ENCODE assay signal across 8 mouse cellular contexts in the genomic region with DNA sequence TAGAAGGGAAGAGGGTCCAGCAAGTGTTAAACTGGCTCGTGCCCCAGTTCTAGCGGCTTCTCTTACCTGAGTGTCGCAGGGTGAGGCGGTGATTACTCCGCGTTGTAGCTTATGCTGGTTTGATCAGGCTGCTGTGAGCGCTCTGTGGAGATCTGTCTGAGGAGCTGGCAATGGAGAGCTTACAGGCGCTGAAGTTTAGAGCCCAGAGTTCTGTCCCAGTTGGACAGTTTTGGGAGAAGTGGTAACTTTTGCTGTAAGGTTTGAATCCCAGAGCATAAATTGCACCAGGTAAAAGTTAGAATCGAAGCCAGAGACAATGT. TPM values are rescaled to one million over a fixed set of nuclear protein-coding genes. Genes with fewer than 3 reads are reported as not detected.
DNase-seq lines count a peak whose midpoint lies in the region; ATAC-seq lines count a peak whose summit lies in the region.

No protein-coding gene starts in this region.

- 0 out of 2 replicates have a peak, but pooled peaks cover 4% of the 10 kb centered on the region for H3K36me3 ChIP-seq in kidney, embryonic 15.5 days
- no peaks in the 10 kb centered on the region for H3K36me3 ChIP-seq in hindbrain, embryonic 14.5 days (replicated peaks; ENCODE audit: control insufficient read depth, insufficient read depth)
- no peaks in the 10 kb centered on the region for H3K36me3 ChIP-seq in midbrain, embryonic 14.5 days (ENCODE audit: control insufficient read depth, insufficient read depth, low read length)

- no peak; the same call in 1 of the 2 replicates for ATAC-seq in kidney, embryonic 15.5 days (replicated peaks; ENCODE audit: low FRiP score)
- ATAC-seq in hindbrain, embryonic 14.5 days (ENCODE audit: low FRiP score) = no peak
- no peak for ATAC-seq in midbrain, embryonic 14.5 days (ENCODE audit: low FRiP score, low TSS enrichment)

- H3K4me3 ChIP-seq in kidney, embryonic 15.5 days (replicated peaks) = peak overlapping the region; percentile 62
- H3K4me3 ChIP-seq in brown adipose tissue, adult 24 weeks (ENCODE audit: insufficient read depth, low read depth, low read length) = peak overlapping the region; percentile 80
- H3K4me3 ChIP-seq in hindbrain, embryonic 14.5 days (replicated peaks; ENCODE audit: low read length) = peak overlapping the region; percentile 89
- H3K4me3 ChIP-seq in midbrain, embryonic 14.5 days (replicated peaks; ENCODE audit: low read depth, low read length) = peak overlapping the region; percentile 54

- 16% methylated on average over 9 of the region's 9 CpGs for WGBS in kidney, embryonic 15.5 days
- 22% methylated on average over 9 of the region's 9 CpGs for WGBS in hindbrain, embryonic 14.5 days
- WGBS in midbrain, embryonic 14.5 days = 22% methylated on average over 9 of the region's 9 CpGs

- no peak for DNase-seq in kidney, postnatal 25 days
- DNase-seq in hindbrain, embryonic 14.5 days (ENCODE audit: low spot score) = no peak
- no peak for DNase-seq in midbrain, embryonic 14.5 days
- DNase-seq in yolk sac, embryonic 10.5 days (ENCODE audit: low spot score) = no peak
- no peak for DNase-seq in spleen, adult 12 weeks (ENCODE audit: low spot score)
- no peak for DNase-seq in adrenal gland, postnatal 14 days

- H3K9ac ChIP-seq in kidney, embryonic 15.5 days = peak overlapping the region; percentile 64
- peak overlapping the region; percentile 92 for H3K9ac ChIP-seq in hindbrain, embryonic 14.5 days
- H3K9ac ChIP-seq in midbrain, embryonic 14.5 days (replicated peaks; ENCODE audit: low read length) = peak overlapping the region; percentile 66

- peaks cover 28% of the 10 kb centered on the region for H3K4me1 ChIP-seq in kidney, embryonic 15.5 days
- peaks cover 9% of the 10 kb centered on the region for H3K4me1 ChIP-seq in brown adipose tissue, adult 24 weeks (ENCODE audit: control insufficient read depth, insufficient read depth, insufficient read length, low read length)
- peaks cover 20% of the 10 kb centered on the region for H3K4me1 ChIP-seq in hindbrain, embryonic 14.5 days (replicated peaks; ENCODE audit: control insufficient read depth, insufficient read depth, low read length)
- peaks cover 28% of the 10 kb centered on the region for H3K4me1 ChIP-seq in midbrain, embryonic 14.5 days (ENCODE audit: control insufficient read depth, insufficient read depth, low read length)

- H3K27me3 ChIP-seq in kidney, embryonic 15.5 days = no peaks in the 10 kb centered on the region
- no peaks in the 10 kb centered on the region for H3K27me3 ChIP-seq in hindbrain, embryonic 14.5 days (ENCODE audit: control insufficient read depth, insufficient read depth, low read length)
- H3K27me3 ChIP-seq in midbrain, embryonic 14.5 days (ENCODE audit: control insufficient read depth, insufficient read depth, low read length) = no peaks in the 10 kb centered on the region

- peak overlapping the region; percentile 82 for H3K27ac ChIP-seq in kidney, embryonic 15.5 days
- H3K27ac ChIP-seq in brown adipose tissue, adult 24 weeks (replicated peaks; ENCODE audit: low read depth, low read length) = peak overlapping the region; percentile 77
- peak overlapping the region; percentile 91 for H3K27ac ChIP-seq in hindbrain, embryonic 14.5 days
- peak overlapping the region; percentile 85 for H3K27ac ChIP-seq in midbrain, embryonic 14.5 days (replicated peaks; ENCODE audit: low read depth, low read length)

- peak overlapping the region; percentile 71 for H3K4me2 ChIP-seq in kidney, embryonic 15.5 days
- peak overlapping the region; percentile 93 for H3K4me2 ChIP-seq in hindbrain, embryonic 14.5 days (replicated peaks)
- H3K4me2 ChIP-seq in midbrain, embryonic 14.5 days (ENCODE audit: low read length) = peak overlapping the region; percentile 82

- H3K9me3 ChIP-seq in kidney, embryonic 15.5 days (replicated peaks) = no peaks in the 10 kb centered on the region
- no peaks in the 10 kb centered on the region for H3K9me3 ChIP-seq in hindbrain, embryonic 14.5 days (ENCODE audit: control insufficient read depth, low read length)
- H3K9me3 ChIP-seq in midbrain, embryonic 14.5 days (ENCODE audit: control insufficient read depth, low read length) = no peaks in the 10 kb centered on the region

RNA-seq across cellular contexts. Expression of a gene that starts 5.9 kb away (rescaled TPM):
- polyA plus RNA-seq in kidney, embryonic 15.5 days (2015; fragmentation: Nextera tagmentation; extraction: Ambion mirVana) = 14.2 and 16.3 TPM in 2 replicates
- 2.9 and 3.9 TPM in 2 replicates for polyA plus RNA-seq in brown adipose tissue, adult 24 weeks (2012; ENCODE audit: insufficient read depth, insufficient read length, missing spikeins)
- 11.1 and 11.4 TPM in 2 replicates for polyA plus RNA-seq in hindbrain, embryonic 14.5 days (2014; fragmentation: Nextera tagmentation; extraction: Ambion mirVana)
- polyA plus RNA-seq in midbrain, embryonic 14.5 days (2014; fragmentation: Nextera tagmentation; extraction: Ambion mirVana) = 10.4 and 15.4 TPM in 2 replicates
- total RNA-seq in adrenal gland, postnatal 14 days (2021) = 2.8 and 5.4 TPM in 2 replicates

RNA-seq across cellular contexts. Expression of a gene that starts 20.9 kb away (rescaled TPM):
- polyA plus RNA-seq in kidney, embryonic 15.5 days (2015; fragmentation: Nextera tagmentation; extraction: Ambion mirVana) = 13.3 and 14.0 TPM in 2 replicates
- polyA plus RNA-seq in brown adipose tissue, adult 24 weeks (2012; ENCODE audit: insufficient read depth, insufficient read length, missing spikeins) = 0.24 TPM in 1 of 2 replicates, not detected in the other
- 0.63 and 1.0 TPM in 2 replicates for polyA plus RNA-seq in hindbrain, embryonic 14.5 days (2014; fragmentation: Nextera tagmentation; extraction: Ambion mirVana)
- polyA plus RNA-seq in midbrain, embryonic 14.5 days (2014; fragmentation: Nextera tagmentation; extraction: Ambion mirVana) = 0.53 and 0.92 TPM in 2 replicates
- total RNA-seq in adrenal gland, postnatal 14 days (2021) = 1.1 and 2.9 TPM in 2 replicates

RNA-seq across cellular contexts. Expression of a gene that starts 27.7 kb away (rescaled TPM):
- 3.5 and 4.3 TPM in 2 replicates for polyA plus RNA-seq in kidney, embryonic 15.5 days (2015; fragmentation: Nextera tagmentation; extraction: Ambion mirVana)
- polyA plus RNA-seq in brown adipose tissue, adult 24 weeks (2012; ENCODE audit: insufficient read depth, insufficient read length, missing spikeins) = not detected in 2 replicates
- polyA plus RNA-seq in hindbrain, embryonic 14.5 days (2014; fragmentation: Nextera tagmentation; extraction: Ambion mirVana) = 2.1 TPM in 2 replicates
- polyA plus RNA-seq in midbrain, embryonic 14.5 days (2014; fragmentation: Nextera tagmentation; extraction: Ambion mirVana) = 0.32 and 1.4 TPM in 2 replicates
- 5.0 and 22.9 TPM in 2 replicates for total RNA-seq in adrenal gland, postnatal 14 days (2021)

RNA-seq across cellular contexts. Expression of a gene that starts 33.7 kb away (rescaled TPM):
- 1.2 and 1.6 TPM in 2 replicates for polyA plus RNA-seq in kidney, embryonic 15.5 days (2015; fragmentation: Nextera tagmentation; extraction: Ambion mirVana)
- polyA plus RNA-seq in brown adipose tissue, adult 24 weeks (2012; ENCODE audit: insufficient read depth, insufficient read length, missing spikeins) = 6.8 and 10.4 TPM in 2 replicates
- polyA plus RNA-seq in hindbrain, embryonic 14.5 days (2014; fragmentation: Nextera tagmentation; extraction: Ambion mirVana) = 0.18 and 0.31 TPM in 2 replicates
- 0.15 and 0.30 TPM in 2 replicates for polyA plus RNA-seq in midbrain, embryonic 14.5 days (2014; fragmentation: Nextera tagmentation; extraction: Ambion mirVana)
- total RNA-seq in adrenal gland, postnatal 14 days (2021) = 1.0 and 2.3 TPM in 2 replicates

RNA-seq across cellular contexts. Expression of a gene that starts 43.7 kb away (rescaled TPM):
- 9.2 and 9.9 TPM in 2 replicates for polyA plus RNA-seq in kidney, embryonic 15.5 days (2015; fragmentation: Nextera tagmentation; extraction: Ambion mirVana)
- 7.8 and 10.9 TPM in 2 replicates for polyA plus RNA-seq in brown adipose tissue, adult 24 weeks (2012; ENCODE audit: insufficient read depth, insufficient read length, missing spikeins)
- polyA plus RNA-seq in hindbrain, embryonic 14.5 days (2014; fragmentation: Nextera tagmentation; extraction: Ambion mirVana) = 8.0 and 8.4 TPM in 2 replicates
- 7.5 and 10.0 TPM in 2 replicates for polyA plus RNA-seq in midbrain, embryonic 14.5 days (2014; fragmentation: Nextera tagmentation; extraction: Ambion mirVana)
- 18.9 and 19.5 TPM in 2 replicates for total RNA-seq in adrenal gland, postnatal 14 days (2021)
